Mouse (Mus musculus) liver, embryonic 11.5 days (tissue): ENCODE results near the gene Tmcc2. TPM values are rescaled to one million over a fixed set of nuclear protein-coding genes. Genes with fewer than 3 reads are reported as not detected.

Source experiments
- ATAC-seq: fragments of 200-750 bp; cut with Nextera tagmentation; replicated peaks from 2 replicates; pipeline ENCODE4 v1.8.0; 2017; ENCODE audit warnings: moderate number of reproducible peaks, mild to moderate bottlenecking, moderate TSS enrichment, moderate library complexity; ENCODE audit not compliant: low FRiP score
- DNase-seq: peaks from one replicate; pipeline ENCODE4 v3.0.0-alpha.2; 2017; ENCODE audit warnings: low spot score
- H3K27ac ChIP-seq: fragments of 300-500 bp; sonication (generic); 2 replicates; pipeline ENCODE4 v1.5.1; 2014; ENCODE audit warnings: mild to moderate bottlenecking, low read depth, low read length, control low read depth
- H3K27me3 ChIP-seq: fragments of 300-500 bp; sonication (generic); replicated peaks from 2 replicates; pipeline ENCODE4 v1.6.1; 2014; ENCODE audit warnings: low read length, mixed read lengths; ENCODE audit not compliant: control insufficient read depth, insufficient read depth
- H3K36me3 ChIP-seq: fragments of 300-500 bp; sonication (generic); 2 replicates; pipeline ENCODE4 v1.6.1; 2014; ENCODE audit warnings: mild to moderate bottlenecking, low read length, moderate library complexity, mixed read lengths; ENCODE audit not compliant: control insufficient read depth, insufficient read depth
- H3K4me1 ChIP-seq: fragments of 300-500 bp; sonication (generic); replicated peaks from 2 replicates; pipeline ENCODE4 v1.6.1; 2014; ENCODE audit warnings: low read length, mixed read lengths; ENCODE audit not compliant: control insufficient read depth, insufficient read depth
- H3K4me2 ChIP-seq: fragments of 300-500 bp; sonication (generic); 2 replicates; pipeline ENCODE4 v1.6.1; 2014; ENCODE audit warnings: mild to moderate bottlenecking, control low read depth, moderate library complexity
- H3K4me3 ChIP-seq: fragments of 300-500 bp; sonication (generic); 2 replicates; pipeline ENCODE4 v1.5.1; 2014; ENCODE audit warnings: low read depth, low read length, control low read depth
- H3K9ac ChIP-seq: fragments of 300-500 bp; sonication (generic); 2 replicates; pipeline ENCODE4 v1.6.1; 2014; ENCODE audit warnings: low read depth, low read length, control low read depth
- H3K9me3 ChIP-seq: fragments of 300-500 bp; sonication (generic); 2 replicates; pipeline ENCODE4 v1.6.1; 2016; ENCODE audit warnings: low read length, inconsistent platforms, mixed read lengths; ENCODE audit not compliant: control insufficient read depth
- WGBS: fragments of 180-500 bp; shearing (Covaris S2); extraction: QIAGEN DNeasy Blood & Tissue Kit; methylation state at CpG from one replicate; pipeline ENCODE4 v1.1.7; 2014; 5-methylcytosine and 5-hydroxymethylcytosine counted together
- polyA plus RNA-seq: library from polyadenylated mRNA; unstranded; fragments of >200 nt; fragmentation: Nextera tagmentation; extraction: Ambion mirVana; gene quantifications from 2 replicates; pipeline ENCODE4 v1.2.1, GENCODE M21; 2014

Gene Tmcc2
- polyA plus RNA-seq, 1 experiment from 2014 or later = 24.6 TPM

DNA sequence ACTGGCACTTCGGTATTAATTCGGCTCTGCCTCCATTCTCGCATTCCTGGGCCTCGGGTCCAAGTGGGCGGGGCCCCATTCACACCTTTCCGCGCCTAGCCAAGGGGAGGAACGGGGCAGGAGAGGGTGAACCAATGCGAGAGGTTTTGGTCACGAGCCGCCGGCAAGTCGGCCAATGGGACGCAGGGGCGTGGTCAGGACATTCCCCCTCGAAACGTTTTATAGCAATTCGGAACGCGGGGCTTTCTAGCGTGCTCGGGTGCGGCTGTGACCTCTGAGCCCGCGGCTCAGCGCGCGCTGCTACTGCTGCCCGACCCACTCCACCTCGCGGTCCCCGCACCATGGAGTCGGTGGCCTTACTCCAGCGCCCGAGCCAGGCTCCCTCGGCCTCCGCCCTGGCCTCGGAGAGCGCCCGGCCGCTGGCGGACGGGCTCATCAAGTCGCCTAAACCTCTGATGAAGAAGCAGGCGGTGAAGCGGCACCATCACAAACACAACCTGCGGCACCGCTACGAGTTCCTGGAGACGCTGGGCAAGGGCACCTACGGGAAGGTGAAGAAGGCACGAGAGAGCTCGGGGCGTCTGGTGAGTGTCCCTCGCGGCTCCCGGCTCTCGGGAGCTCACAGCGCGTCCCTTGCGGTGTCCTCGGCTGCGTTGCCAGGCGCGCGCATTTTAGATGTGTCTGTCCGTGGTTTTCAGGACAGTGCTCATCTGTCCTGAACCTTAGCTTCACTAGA, 75.0 kb downstream of the Tmcc2 start, which contains the start of gene Nuak2:
Nuak2 (plus strand) TSS at position 238 of the 736 bp plus-strand sequence.
- Histone ChIP-seq H3K4me1 (peaks cover 8% of the 10 kb centered on the region), H3K9ac (peak within 1 kb of the TSS; percentile 3; the same call in 1 of the 2 replicates), H3K9me3 (no peaks in the 10 kb centered on the region), H3K4me2 (peak within 1 kb of the TSS; percentile 90), H3K36me3 (no peaks in the 10 kb centered on the region), H3K4me3 (peak within 1 kb of the TSS; percentile 60), H3K27me3 (peaks cover 27% of the 10 kb centered on the region), H3K27ac (no peak within 1 kb of the TSS)
- DNase-seq = peak; percentile 81
- ATAC-seq = peak; percentile 87
- 1% methylated on average over 67 of the region's 67 CpGs for WGBS

DNA sequence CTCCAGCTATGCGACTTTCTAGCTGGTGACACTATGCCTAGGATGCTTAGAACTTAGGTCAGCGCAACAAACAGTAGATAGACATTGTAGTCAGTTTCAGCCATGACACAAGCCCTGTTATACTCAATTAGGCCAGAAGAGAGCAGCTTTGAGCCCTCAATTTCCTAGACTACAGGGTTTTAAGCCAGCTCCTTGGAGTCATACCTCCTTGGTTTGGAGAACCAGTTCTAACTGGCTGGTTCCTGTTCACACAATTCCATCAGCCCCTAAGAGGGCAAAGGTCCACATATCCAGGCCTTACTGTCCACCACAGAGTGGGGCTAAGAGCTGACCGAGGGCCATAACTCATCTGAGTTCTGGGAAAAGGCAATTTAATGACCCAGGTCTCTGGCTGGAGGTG, 78.4 kb downstream of the Tmcc2 start:
- peaks cover 28% of the 10 kb centered on the region for H3K27me3 ChIP-seq
- ATAC-seq (no peak), DNase-seq (no peak)
- H3K36me3 ChIP-seq = no peaks in the 10 kb centered on the region
- 56% methylated on average over 3 of the region's 3 CpGs for WGBS
- H3K27ac ChIP-seq = no peak overlapping the region
- no peak overlapping the region for H3K9ac ChIP-seq
- no peaks in the 10 kb centered on the region for H3K9me3 ChIP-seq
- H3K4me2 ChIP-seq = no peak overlapping the region
- H3K4me1 ChIP-seq = peaks cover 5% of the 10 kb centered on the region; the same call in 1 of the 2 replicates
- H3K4me3 ChIP-seq = no peak overlapping the region

DNA sequence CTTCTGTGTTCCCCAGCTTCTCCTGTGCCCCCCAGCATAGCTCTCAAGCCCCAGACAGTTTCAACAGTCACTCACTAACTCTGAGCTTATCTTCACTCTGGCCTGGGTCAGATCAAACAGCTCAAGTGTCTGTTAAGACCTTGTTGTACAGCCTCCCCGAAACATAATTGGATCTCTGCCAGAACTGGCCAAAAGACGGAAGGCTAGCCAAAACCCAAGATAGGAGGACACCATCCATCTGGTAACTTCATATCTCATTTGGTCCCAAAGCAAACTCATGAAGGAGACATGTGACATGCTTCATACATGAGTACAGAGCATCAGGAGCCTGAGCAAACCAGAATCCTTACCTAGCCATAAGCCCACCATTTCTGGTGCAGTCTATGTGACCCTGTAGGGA, 79.0 kb downstream of the Tmcc2 start:
- no peak overlapping the region for H3K4me2 ChIP-seq

DNA sequence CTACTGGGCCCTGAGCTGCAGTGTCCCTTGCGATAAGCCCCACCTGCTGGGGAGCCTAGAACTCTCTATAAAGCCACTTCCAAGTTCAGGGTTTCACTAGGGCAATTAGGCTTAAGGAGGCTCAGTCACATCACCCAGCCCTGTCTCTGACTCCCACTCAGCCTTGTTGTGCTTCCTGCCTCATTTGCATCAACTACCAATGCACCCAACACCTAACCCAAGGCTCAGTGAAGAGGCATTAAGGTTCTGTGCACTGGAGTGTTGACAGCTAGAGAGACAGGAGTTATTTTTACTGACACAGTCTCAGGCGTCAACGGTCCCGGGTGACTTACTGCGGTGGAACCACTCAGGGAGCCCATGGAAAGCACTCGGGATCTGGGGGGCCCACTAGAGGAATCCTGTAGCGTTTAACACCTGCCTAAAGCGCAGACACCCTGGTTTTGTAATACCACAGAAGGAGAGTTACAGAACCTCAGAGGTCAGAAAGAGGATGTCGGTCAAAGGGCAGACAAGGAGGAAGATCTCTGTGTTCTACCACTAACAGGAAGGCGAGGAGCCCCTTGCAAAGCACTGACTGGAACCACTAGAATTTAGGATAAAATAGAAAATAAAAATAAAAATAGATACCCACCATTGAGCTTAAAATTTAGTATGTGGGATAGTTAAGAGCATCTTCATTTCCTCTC, 79.8 kb downstream of the Tmcc2 start:
- H3K4me2 ChIP-seq = no peak overlapping the region
- H3K27ac ChIP-seq = no peak overlapping the region
- peaks cover 14% of the 10 kb centered on the region for H3K27me3 ChIP-seq
- 41% methylated on average over 10 of the region's 10 CpGs for WGBS
- ATAC-seq (no peak), DNase-seq (no peak)
- H3K9me3 ChIP-seq = no peaks in the 10 kb centered on the region
- no peaks in the 10 kb centered on the region for H3K36me3 ChIP-seq
- H3K9ac ChIP-seq = no peak overlapping the region
- no peak overlapping the region for H3K4me3 ChIP-seq
- H3K4me1 ChIP-seq = peaks cover 5% of the 10 kb centered on the region; the same call in 1 of the 2 replicates

More for the DNA sequence above, 79.0 kb downstream of the Tmcc2 start:
- H3K9me3 ChIP-seq = no peaks in the 10 kb centered on the region
- H3K4me1 ChIP-seq = peaks cover 5% of the 10 kb centered on the region; the same call in 1 of the 2 replicates
- H3K27me3 ChIP-seq = peaks cover 22% of the 10 kb centered on the region
- no peak overlapping the region for H3K4me3 ChIP-seq
- ATAC-seq = no peak
- H3K27ac ChIP-seq = no peak overlapping the region
- 46% methylated on average over 2 of the region's 2 CpGs for WGBS
- DNase-seq = no peak
- no peak overlapping the region for H3K9ac ChIP-seq
- H3K36me3 ChIP-seq = no peaks in the 10 kb centered on the region

DNA sequence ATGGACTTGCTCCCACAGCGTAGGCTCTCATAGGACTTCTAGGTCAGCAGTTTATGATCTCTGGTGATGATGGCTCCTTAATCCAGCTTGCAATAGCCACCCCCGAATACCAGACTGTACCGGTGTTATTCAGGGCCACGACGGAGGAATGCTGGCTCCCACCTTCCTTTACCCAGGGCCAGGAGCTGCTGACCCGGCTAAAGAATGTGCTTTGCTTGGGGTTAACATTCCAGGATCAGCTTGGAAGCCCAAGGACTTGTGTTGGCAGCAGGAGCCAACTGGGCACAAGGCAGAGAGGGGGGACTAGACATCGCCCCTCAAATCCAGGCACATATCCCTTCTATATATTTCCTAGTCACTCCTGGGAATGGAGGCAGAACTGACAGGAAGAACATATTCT, 80.3 kb downstream of the Tmcc2 start:
- 64% methylated on average over 7 of the region's 7 CpGs for WGBS
- Histone ChIP-seq H3K36me3 (no peaks in the 10 kb centered on the region), H3K27me3 (peaks cover 12% of the 10 kb centered on the region), H3K4me1 (peaks cover 5% of the 10 kb centered on the region; the same call in 1 of the 2 replicates), H3K27ac (no peak overlapping the region), H3K9ac (no peak overlapping the region), H3K9me3 (no peaks in the 10 kb centered on the region), H3K4me2 (no peak overlapping the region), H3K4me3 (no peak overlapping the region)
- DNase-seq (no peak), ATAC-seq (no peak)

DNA sequence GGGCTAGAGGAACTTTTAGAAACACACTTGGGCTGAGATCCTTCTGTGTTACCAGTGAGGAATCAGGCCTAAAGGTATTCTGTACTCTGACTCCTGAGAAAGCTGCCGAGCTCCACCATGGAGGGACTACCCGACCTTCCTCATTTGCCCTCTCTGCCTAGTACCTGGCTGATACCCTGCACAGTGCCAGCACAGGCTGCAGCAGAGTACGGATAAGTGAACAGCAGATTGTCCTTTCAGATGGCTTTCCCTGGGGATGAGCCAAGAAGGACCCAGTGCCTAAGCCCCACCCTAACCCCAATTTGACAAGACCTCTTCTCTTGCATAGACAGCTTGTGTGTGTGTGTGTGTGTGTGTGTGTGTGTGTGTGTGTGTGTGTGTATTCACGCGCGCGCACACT, 82.4 kb downstream of the Tmcc2 start:
- DNase-seq (no peak), ATAC-seq (no peak)
- Histone ChIP-seq H3K27me3 (peaks cover 3% of the 10 kb centered on the region), H3K9me3 (no peaks in the 10 kb centered on the region), H3K4me1 (peaks cover 5% of the 10 kb centered on the region; the same call in 1 of the 2 replicates), H3K4me3 (no peak overlapping the region), H3K36me3 (no peaks in the 10 kb centered on the region), H3K9ac (no peak overlapping the region), H3K4me2 (no peak overlapping the region), H3K27ac (no peak overlapping the region)
- WGBS = 73% methylated on average over 7 of the region's 7 CpGs

DNA sequence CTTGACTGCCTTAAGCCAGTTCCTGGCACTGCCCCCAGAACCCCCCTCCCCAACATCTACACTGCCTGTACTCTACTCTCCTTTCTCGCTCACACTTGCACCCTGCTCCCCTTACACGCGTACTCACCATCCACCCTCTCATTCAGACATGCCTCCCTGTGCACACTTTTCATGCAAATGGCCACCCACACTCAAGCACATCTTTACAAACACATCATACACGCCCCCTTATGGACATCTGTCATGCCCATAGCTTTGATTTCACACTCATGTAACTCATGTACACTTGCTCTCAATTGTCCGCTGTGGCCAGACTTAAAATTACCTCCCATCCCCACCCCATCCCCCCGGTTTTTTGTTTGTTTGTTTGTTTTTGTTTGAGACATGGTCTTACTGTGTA, 83.1 kb downstream of the Tmcc2 start:
- H3K27me3 ChIP-seq = peaks cover 3% of the 10 kb centered on the region
- DNase-seq = no peak
- no peaks in the 10 kb centered on the region for H3K36me3 ChIP-seq
- WGBS = 86% methylated on average over 6 of the region's 6 CpGs
- H3K9me3 ChIP-seq = no peaks in the 10 kb centered on the region
- no peak overlapping the region for H3K4me2 ChIP-seq
- no peak overlapping the region for H3K27ac ChIP-seq
- H3K4me3 ChIP-seq = no peak overlapping the region
- no peak overlapping the region for H3K9ac ChIP-seq
- ATAC-seq = no peak
- peaks cover 5% of the 10 kb centered on the region; the same call in 1 of the 2 replicates for H3K4me1 ChIP-seq

DNA sequence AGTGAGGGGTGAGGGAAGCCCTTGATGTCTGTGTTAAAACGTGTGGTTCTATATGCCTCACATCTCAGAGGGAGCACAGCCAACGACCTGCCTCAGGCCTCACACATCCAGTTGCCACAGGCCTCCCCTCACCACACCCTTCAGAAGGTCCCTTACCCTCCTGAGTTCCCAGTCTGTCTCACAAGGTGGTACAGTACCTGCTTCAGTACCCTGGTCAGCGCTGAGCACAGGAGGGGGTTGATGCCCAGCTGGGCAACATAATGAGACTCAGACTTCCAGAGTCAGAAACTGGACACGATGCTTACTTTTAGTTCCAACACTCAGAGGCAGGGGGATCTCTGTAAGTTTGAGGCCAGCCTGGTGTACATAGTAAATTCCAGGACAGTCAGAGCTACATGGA, 84.3 kb downstream of the Tmcc2 start:
- Histone ChIP-seq H3K4me1 (peaks cover 1% of the 10 kb centered on the region; the same call in 1 of the 2 replicates), H3K36me3 (no peaks in the 10 kb centered on the region), H3K9ac (no peak overlapping the region), H3K27ac (no peak overlapping the region), H3K4me3 (no peak overlapping the region), H3K9me3 (no peaks in the 10 kb centered on the region), H3K27me3 (peaks cover 3% of the 10 kb centered on the region), H3K4me2 (no peak overlapping the region)
- no peak for ATAC-seq
- no peak for DNase-seq
- 18% methylated on average over 4 of the region's 4 CpGs for WGBS
